Mouse (Mus musculus): ENCODE data around the gene Sclt1.

Gene Sclt1

DNA sequence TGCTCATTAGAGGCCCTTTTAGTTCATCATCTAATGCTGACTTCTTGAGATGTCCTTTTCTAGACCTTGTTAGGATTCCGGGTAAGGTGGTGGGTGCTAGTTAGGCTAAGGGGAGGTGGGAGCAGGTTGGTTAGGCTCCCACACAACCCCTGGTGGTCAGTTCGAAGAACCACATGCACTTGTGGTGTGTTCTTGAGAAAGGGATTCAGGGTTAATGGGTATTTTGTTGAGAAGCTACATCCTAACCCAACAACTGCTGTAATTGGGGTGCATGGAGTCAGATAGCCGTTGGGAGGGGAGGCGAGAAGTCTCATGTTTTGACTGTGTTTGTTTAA, 136.0 kb downstream of the Sclt1 start:
- DNase-seq (ENCODE audit: low read depth), result no peak

DNA sequence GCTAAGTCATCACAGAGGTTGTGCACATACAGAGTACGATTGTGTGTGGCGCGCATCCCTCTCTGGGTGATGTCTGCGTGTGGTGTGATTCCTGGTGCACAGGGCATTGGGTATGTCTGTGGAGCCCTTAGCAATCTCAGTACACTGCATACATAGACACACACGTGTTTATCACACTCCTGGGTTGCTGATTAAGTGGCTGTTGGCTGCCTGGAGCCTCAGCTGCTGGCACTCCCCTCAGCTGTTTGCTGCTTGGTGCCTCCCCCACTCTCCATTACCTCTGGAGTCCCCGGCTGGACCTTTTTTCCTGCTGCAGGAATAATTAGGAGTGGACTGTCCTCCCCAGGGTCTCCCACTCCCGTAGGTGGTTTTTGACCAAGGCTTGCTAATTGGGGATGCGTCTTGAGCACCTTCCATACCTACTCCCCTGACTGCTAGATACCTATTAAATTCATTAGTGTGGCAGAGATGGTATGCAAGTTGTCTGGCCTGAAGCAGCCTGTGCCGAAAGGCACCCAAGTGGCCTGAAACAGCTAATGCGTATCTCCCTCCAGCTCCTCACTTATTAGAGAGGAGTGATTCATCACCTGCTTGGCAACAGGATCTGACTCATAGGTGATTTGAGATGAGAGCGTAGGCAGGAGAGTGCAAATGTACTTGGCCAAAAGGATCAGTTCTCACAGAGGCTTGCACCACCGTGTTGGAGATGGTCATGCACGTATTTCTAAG, 136.5 kb downstream of the Sclt1 start:
- DNase-seq (ENCODE audit: low read depth), result no peak

DNA sequence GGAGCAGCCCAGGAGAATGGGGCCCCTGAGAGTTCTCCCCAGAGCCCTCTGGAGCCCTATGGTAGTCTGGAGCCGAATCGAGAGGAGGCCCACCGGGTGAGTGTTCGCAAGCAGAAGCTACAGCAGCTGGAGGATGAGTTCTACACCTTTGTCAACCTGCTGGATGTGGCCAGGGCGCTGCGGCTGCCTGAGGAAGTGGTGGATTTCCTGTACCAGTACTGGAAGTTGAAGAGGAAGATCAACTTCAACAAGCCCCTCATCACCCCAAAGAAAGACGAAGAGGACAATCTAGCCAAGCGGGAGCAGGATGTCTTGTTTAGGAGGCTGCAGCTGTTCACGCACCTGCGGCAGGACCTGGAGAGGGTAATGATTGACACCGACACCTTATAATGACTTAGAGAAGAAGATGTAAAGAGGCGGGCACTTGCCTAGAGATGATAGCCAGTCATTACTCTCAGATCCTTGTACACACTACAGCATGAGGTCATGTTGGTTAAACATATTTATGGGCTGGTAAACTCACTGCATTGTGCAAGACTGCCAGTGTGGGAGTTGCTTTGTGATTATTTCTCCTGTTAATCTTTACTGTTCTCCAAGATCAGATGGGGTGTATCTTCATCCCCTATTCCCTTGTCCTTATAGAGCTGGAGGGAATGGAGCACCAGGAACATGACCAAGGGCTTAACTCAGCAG, 137.5 kb downstream of the Sclt1 start:
- no peak for DNase-seq (ENCODE audit: low read depth)

DNA sequence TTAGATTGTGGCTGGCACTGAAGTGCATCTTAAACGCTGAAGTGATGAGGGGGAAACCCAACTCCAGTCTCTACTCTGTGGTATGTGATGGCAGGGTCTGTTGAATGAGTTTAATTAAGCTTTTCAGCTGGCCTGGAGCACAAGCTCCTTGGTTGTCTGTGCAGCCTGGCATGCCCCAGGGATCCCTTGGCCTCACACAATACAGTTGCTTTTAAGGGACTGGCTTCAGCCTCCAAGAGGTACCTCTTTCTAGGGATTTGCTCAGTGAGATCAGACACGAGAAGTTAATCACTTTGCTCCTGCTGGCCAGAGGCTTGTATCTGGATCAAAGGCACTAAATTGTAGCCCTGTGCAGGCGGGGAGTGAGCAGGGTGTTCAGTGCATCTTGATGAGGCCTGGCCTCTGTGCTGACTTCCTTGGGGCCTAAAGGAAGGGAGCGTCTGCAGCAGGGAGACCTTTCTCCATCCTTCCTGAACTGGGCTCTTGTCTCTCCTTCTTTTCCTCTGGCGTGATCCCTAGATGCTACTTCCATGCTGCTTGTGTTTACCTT, 138.8 kb downstream of the Sclt1 start:
- DNase-seq (ENCODE audit: low read depth), result no peak

DNA sequence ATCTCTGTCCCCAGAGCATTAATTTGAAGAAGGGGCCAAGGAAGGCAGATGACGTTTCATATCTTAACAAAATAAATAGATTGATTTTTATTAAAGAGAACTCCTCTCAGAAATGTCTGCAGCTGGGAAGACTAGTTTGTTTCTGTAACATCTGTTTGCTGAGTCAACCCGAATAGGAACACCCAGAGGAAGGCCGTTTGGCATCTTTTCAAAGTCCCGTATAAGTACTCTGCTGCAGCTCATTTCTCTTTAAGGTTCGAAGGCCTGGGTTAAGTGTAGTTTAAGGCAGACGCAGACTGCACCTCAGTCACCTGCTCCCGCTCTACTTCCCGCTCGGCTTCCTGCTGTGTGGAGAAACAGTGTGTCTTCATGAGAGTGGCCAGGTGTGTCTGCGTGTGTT, 139.4 kb downstream of the Sclt1 start:
- DNase-seq (ENCODE audit: low read depth), result no peak

DNA sequence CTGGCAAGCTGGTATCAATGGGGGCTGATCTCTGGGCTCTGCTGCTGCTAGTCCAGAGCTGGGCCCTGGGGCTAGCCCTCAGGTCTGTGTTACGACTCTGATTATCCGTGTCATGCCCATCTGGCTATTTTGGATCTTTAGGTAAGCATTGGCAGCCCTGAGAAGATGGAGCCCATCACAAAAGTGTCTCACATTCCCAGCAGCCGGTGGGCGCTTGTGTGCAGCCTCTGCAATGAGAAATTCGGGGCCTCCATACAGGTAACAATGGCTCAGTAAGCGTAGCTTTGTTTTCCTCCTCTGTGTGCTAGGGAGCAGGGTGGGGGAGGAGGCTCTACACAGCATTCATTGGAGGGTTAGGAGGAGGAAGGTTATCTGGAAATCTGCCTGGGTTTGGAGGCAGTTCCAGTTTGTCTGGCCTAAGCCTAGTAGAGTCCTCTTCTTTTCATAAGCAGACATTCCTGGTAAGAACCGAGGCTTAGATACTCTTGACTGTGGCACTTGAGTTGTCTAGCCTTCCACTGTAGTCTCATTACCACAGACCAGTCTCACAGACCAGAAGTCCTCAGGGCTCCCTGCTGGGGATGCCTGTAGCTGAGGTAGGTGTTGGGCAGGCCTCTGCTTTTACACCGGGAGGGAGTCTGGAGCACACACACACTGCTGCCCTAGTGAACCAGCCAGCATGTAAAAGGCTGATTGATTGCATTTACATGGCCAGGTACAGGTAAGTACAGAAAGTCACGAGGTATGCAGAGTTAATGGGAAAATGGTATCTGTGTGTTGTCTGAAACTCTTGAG, 140.9 kb downstream of the Sclt1 start:
- DNase-seq (ENCODE audit: low read depth), result no peak

DNA sequence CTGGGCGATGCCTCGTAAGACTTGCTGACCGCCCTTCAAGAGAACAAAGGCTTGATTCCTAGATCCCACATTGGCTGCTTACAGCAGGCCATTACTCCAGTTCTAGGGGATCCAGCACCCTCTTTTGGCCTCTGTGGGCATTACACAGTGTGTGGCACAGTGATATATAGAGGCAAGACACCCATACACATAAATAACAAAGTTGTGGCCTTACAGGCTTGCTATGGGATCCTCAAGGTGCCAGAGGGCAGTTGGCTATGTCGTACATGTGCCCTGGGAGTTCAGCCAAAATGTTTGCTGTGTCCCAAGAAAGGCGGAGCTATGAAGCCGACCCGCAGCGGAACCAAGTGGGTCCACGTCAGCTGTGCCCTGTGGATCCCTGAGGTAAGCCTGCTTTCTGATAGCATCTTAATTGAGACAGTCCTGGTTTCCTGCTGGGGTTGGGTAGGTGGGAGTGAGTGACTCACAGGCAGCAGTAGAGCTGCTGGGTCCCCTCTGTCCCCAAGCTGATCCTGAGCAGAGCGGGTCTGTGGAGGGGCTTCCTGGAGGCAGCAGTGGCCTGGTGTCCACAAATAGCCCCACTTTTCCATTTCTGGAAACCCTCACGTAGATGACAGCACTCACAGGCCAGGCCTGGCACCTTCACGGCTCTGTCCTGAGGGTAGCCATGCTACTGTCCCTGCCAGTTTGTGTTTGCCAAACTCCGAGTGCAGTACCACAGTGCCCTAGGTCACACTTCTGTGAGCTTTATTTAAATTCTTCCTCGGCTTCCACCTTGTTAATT, 142.3 kb downstream of the Sclt1 start:
- DNase-seq (ENCODE audit: low read depth), result peak; percentile 25

DNA sequence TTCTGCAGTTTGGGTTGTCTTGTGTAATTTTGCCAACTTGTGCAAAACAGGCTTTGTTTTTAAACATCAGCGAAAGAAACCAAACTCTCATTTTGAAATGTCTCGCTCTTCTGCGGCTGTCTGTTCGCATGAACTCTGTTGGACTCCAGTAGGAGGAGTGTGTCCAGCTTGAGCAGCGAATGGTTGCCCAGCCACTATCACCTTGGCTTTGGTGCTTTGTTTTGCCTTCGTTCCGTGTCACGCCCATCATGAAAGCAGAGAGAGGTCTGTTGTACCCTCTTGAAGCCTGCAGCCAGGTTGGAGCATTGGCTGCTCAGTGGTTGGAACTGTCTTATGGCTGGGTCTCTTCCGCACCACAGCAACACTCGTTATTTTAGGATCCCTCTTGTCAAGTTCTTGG, 143.1 kb downstream of the Sclt1 start:
- no peak for DNase-seq (ENCODE audit: low read depth)

DNA sequence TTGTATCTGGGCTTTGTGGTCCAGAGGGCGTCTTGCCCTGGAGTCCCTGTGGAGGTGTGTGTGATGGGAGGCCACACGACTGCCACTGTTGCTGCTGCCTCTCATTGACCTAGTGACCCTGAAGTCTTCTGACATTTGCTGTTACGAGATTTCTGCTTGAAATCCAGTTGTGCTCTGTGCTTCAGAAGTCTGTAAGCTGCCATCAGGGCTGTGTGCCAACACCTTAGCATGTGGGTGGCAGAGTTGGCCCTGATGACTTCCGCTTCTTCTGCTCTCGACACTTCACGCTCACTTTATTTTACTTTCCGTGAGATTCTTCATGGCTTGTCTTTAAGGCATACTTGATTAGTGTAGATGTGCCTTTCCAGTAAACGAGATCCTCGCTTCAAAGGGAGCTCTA, 143.9 kb downstream of the Sclt1 start:
- no peak for DNase-seq (ENCODE audit: low read depth)

DNA sequence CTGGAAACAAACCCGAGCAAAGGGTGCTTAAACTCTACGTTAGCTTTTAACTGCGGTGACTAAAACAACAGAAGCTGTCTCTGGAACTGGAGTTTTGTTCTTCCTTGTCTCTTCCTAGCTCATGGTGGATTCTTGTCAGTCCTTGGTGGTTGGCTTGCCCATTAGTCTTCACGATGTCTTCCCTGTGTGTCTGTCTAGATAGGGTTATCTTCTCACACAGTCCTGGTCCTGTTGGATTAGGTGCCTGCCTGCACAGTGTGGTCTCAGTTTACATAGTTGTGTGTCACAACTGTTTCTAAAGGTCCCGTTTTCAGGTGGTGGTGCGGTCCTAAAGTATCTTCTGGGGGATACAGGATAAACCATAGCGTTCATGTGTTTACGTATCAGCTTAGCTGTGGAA, 145.3 kb downstream of the Sclt1 start:
- peak; percentile 9 for DNase-seq (ENCODE audit: low read depth)

DNA sequence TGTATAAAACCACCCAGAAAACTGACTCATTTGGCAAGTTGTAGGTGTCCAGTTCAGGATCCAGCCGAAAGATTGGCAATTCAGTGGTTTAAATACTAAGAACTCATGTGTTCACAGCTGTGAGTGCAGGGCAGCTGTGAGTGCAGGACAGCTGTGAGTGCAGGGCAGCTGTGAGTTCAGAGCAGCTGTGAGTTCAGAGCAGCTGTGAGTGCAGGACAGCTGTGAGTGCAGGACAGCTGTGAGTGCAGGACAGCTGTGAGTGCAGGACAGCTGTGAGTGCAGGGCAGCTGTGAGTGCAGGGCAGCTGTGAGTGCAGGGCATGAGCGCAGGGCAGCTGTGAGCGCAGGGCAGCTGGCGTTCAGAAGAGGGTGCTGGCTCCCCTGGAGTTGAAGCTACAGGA, 147.3 kb downstream of the Sclt1 start:
- DNase-seq (ENCODE audit: low read depth), result no peak

DNA sequence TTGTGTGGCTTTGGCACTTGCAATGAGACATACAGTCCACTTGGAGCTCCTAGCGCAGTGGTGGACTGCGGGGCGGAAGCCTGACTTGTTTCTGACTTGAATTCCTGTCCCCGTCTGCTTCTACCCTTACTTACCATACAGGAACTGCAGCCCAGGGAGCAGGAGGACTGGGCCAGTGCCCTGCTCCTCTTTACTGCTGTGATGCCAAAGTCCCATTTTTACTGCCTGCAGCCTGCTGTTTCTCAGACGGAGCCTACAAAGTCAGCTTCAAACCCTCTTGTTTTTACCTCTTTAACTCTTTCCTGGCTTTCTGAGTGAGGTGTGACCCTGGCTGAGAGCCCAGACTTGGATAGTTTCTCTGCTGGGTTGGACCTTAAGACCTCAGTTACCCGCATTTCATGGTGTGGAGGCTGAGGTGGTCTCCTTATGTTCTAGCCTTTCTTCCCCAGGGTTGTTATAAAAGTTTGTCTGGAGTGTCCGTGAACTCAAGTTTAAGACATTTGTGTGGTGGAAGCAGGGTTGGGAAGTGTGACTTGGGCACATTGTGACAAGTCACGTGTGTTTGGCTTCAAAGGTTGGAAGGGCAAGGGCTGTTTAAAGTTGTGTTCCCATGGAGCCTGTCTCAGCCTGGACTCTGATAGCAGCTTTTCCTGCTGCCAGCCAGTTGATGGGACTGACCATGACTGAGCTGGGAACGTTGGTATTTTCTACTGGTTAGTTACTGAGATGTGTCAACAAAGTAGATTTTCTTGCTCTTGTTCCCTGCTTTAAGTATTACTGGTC, 148.0 kb downstream of the Sclt1 start:
- no peak for DNase-seq (ENCODE audit: low read depth)

DNA sequence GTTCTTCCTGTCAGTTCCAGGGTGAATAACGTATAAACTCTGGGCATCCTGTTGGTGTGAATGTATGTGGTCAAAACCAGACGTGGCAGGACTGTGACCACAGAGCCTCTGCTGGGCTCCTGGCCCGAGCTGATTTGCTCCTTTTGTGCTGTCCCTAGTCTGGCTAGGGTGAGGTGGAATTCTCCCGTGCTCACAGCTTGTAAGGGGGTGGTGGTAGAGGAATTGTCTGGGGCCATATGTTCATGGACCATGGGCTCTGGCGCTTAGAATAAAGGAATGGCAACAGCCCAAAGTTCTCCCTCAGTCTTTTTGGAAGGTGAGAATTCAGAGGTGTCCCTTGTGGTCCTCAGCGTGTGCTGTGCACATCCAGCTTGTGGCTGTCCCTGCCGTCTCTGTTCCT, 149.5 kb downstream of the Sclt1 start:
- no peak for DNase-seq (ENCODE audit: low read depth)

DNA sequence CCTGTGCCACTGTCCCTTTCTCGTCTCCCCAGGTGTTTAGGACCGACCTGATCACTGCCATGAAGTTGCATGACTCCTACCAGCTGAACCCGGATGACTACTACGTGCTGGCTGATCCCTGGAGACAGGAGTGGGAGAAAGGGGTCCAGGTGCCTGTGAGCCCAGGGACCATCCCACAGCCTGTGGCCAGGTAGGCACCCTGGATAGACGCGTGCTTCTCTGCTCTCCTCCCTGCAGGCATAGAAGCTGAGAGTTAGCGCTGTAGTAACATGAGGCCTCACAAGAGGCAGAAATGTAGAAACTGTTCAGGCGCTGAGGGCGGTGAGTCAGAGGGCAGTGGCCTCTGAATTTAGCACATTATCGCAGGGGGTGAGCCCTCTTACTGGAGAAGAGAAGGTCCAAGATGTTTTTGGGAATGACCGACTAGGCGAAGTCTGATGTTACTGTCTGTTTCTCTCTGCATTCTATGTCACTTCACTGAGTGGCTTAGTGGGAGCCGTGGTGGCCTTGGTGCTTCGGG, 150.6 kb downstream of the Sclt1 start:
- no peak for DNase-seq (ENCODE audit: low read depth)

DNA sequence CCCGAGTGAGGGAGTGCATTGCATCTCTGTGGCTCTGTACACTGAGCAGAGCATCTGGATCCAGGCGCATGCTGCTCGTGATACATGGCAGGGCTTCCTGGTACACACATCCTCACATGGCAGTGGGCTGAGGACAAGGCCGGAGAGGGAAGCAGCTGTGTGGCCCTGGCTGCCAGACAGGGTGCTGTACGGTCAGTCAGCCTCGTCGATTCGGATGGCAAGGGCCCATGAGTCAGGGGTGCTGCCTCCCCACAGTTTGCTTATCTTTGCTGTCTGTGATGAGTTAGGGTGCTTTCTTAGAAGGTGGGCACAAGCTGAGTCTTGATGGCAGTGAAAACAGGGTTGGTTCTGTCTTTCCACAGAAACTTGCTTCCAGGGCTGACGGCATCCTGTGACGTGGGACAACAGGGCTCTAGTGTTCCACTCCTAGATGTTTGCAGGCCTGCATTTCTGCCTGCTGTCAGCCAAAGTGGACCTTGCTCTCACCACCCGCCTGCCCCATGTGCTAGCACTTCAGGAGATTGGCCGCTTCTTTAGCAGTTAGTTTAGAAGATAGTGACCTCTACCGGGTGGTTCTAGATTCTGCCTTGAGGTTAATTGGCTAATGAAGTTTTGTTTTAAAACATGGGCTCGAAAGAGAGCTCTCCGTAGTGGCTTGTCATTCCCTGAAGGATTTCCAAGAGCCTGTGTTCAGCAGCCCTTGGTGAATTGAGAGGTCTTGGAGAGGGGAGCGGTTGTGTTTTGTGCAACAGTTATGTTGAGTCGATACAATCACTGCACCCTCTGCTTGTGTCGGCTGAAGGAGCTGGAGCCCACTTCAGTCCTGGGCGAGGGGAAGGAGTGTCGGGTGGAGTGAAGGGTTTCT, 151.4 kb downstream of the Sclt1 start:
- no peak for DNase-seq (ENCODE audit: low read depth)

DNA sequence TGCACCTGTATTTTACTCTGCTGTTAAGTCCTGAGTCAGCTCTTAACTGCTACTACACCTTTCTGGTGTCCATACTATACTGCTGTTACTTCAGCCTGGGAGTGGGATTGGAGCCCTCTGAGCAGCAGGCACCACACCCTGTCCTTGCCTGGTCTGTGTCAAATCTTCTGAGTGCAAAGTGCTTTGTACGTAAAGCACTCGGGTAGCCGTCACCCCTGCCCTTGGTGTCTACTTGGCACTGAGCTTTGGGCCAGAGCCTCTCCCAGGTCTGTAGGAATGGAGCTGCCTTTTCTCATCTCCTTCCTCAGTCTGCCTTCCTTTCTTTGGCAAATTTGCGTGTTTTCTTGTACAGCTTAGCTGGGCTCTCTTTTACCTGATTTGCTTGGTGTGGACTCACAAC, 152.3 kb downstream of the Sclt1 start:
- no peak for DNase-seq (ENCODE audit: low read depth)

DNA sequence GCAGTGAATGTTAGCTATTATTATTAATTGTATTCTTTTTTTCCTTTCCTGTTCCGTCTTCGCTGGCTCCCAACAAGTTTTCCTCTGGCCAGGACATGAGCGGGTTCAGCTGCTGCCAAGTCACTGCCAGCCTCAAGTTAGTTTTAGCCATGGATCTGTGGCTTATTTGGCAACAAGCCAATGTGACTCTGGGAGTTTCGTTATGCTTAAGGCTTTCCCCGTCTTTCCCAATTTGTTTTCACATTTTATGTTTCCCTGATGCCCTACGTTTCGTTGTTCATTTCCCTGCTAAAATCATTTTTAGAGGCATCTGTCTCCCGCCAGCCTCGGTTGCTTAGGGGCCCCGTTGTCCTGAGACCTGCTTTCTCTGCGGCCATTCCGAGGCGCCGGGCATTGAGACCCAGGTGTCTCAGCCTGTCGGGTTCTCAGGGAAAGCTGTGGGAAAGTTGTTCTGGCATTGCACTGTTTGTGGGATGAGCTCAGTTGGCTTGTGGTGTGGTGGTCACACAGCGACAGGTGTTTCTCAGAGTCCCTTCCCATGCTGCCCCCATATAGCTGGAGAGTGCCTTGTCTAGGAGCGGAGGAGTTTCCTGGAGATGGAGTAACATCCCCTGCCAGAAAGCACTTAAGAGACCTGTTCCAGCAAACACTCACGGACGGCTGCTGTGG, 152.9 kb downstream of the Sclt1 start:
- DNase-seq (ENCODE audit: low read depth), result no peak

DNA sequence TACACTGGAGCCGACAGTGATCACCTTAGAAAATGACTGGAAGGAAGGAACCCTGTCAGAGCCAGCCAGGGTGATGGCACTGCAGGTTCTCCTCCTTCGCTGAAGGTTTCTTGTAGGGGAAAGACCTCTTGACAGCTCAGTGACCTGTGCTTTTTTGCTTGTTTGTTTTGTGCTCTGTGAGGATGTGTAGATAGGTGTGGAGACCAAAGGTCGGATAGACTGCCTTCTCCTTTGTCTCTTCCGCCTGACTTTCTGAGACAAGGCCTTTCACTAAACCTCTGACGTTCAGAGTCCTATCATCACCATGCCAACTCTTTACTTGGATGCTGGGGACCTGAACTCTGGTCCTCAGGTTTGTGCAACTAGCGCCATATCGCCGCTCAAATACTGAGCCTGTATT, 153.8 kb downstream of the Sclt1 start:
- no peak for DNase-seq (ENCODE audit: low read depth)

DNA sequence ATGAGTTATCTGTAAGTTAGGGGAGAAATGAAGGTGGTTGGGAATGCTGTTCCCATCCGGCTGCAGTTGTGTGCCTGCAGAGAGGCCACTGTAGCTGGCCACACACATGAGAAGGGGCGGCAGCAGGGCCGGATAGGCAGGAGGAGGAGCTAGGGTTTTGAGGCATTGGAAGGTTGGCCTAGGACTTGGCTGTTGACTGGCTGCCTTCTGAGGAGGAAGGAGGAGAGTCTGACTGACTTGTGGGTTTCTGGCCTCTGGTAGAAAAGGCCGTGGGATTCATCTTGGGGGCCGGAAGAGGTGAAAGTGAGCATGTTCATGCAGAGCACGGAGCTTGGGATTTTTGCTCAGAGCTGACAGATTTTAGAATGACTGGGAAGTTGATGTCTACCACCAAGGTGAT, 154.7 kb downstream of the Sclt1 start:
- no peak for DNase-seq (ENCODE audit: low read depth)

DNA sequence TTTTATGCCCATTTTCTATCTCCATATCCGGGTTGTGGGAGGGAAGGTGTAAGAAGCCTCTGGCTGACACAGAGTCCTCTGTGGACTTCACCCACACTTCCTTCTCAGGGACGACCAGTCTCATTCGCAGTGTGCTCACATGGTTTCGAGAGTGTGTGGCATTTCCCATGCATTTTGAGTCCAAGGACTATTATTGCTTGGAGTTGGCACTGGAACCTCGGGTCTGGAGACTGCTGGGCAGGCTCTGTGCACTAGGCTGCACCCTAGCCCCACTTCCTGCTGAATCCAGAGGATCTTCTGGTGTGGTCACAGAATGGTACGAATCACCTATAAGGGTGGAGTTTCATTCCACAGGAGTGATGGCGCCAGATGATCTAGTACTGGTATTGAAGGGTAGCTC, 155.4 kb downstream of the Sclt1 start:
- no peak for DNase-seq (ENCODE audit: low read depth)
